Mouse (Mus musculus) embryonic facial prominence, embryonic 12.5 days (tissue): ENCODE measurements around the gene Mrps18a. TPM values are rescaled to one million over a fixed set of nuclear protein-coding genes. Genes with fewer than 3 reads are reported as not detected.

Experiments
- ATAC-seq: fragments of 200-750 bp; cut with Nextera tagmentation; 2 replicates; pipeline ENCODE4 v1.8.0; 2017; ENCODE audit not compliant: insufficient number of reproducible peaks, insufficient read depth, low FRiP score, low TSS enrichment
- H3K27ac ChIP-seq: fragments of 300-500 bp; sonication (generic); 2 replicates; pipeline ENCODE4 v1.5.1; 2016; ENCODE audit warnings: mild to moderate bottlenecking
- H3K27me3 ChIP-seq: fragments of 300-500 bp; sonication (generic); 2 replicates; pipeline ENCODE4 v1.6.1; 2016; ENCODE audit warnings: mild to moderate bottlenecking, moderate library complexity
- H3K36me3 ChIP-seq: fragments of 300-500 bp; sonication (generic); 2 replicates; pipeline ENCODE4 v1.6.1; 2016; ENCODE audit warnings: mild to moderate bottlenecking
- H3K4me1 ChIP-seq: fragments of 300-500 bp; sonication (generic); 2 replicates; pipeline ENCODE4 v1.6.1; 2016
- H3K4me2 ChIP-seq: fragments of 300-500 bp; sonication (generic); replicated peaks from 2 replicates; pipeline ENCODE4 v1.6.1; 2016; ENCODE audit warnings: mild to moderate bottlenecking, moderate library complexity
- H3K4me3 ChIP-seq: fragments of 300-500 bp; sonication (generic); 2 replicates; pipeline ENCODE4 v1.5.1; 2016; ENCODE audit warnings: mild to moderate bottlenecking
- H3K9ac ChIP-seq: fragments of 300-500 bp; sonication (generic); 2 replicates; pipeline ENCODE4 v1.6.1; 2016; ENCODE audit warnings: mild to moderate bottlenecking, moderate library complexity
- H3K9me3 ChIP-seq: fragments of 300-500 bp; sonication (generic); 2 replicates; pipeline ENCODE4 v1.6.1; 2016; ENCODE audit warnings: mild to moderate bottlenecking, moderate library complexity
- WGBS: fragments of 180-500 bp; shearing (Covaris S2); methylation state at CpG from one replicate; pipeline ENCODE4 v1.1.7; 2016; 5-methylcytosine and 5-hydroxymethylcytosine counted together
- polyA plus RNA-seq: library from polyadenylated mRNA; unstranded; fragments of >200 nt; fragmentation: Nextera tagmentation; extraction: Ambion mirVana; gene quantifications from 2 replicates; pipeline ENCODE4 v1.2.1, GENCODE M21; 2016

Gene Mrps18a
- 136 and 138 TPM in 2 replicates for polyA plus RNA-seq

- Histone ChIP-seq H3K4me1 (peaks cover 26% of the 10 kb centered on the region), H3K4me2 (peak within 1 kb of the TSS; percentile 78)
- 6% methylated on average over 38 of the region's 38 CpGs for WGBS
These were observed at the start of gene Mrps18a for GRCm38 (mm10) chr17:46110402-46111289. TSS of gene Mrps18a (plus strand) at chr17:46110986.

GRCm38 (mm10) chr17:46063283-46063973 lies 47.4 kb upstream of the Mrps18a start:
- WGBS, result 23% methylated on average over 10 of the region's 10 CpGs
- H3K36me3 ChIP-seq, result no peaks in the 10 kb centered on the region
- peak; percentile 72; the same call in 1 of the 2 replicates for ATAC-seq
- peak overlapping the region; percentile 64 for H3K27ac ChIP-seq
- no peaks in the 10 kb centered on the region for H3K27me3 ChIP-seq
- H3K4me1 ChIP-seq, result peaks cover 14% of the 10 kb centered on the region
- H3K4me3 ChIP-seq, result no peak overlapping the region
- peak overlapping the region; percentile 27; the same call in 1 of the 2 replicates for H3K9ac ChIP-seq
- 0 out of 2 replicates have a peak overlapping the region, but pooled peaks have one; percentile 19 for H3K4me2 ChIP-seq
- H3K9me3 ChIP-seq, result no peaks in the 10 kb centered on the region

More at GRCm38 (mm10) chr17:46110402-46111289, at the start of gene Mrps18a:
- Histone ChIP-seq H3K36me3 (no peaks in the 10 kb centered on the region), H3K4me3 (peak within 1 kb of the TSS; percentile 86), H3K9ac (peak within 1 kb of the TSS; percentile 82), H3K27ac (peak within 1 kb of the TSS; percentile 73; the same call in 1 of the 2 replicates), H3K9me3 (no peaks in the 10 kb centered on the region), H3K27me3 (no peaks in the 10 kb centered on the region)
- ATAC-seq, result peak; percentile 87

- Histone ChIP-seq H3K27ac (peak overlapping the region; percentile 64), H3K36me3 (no peaks in the 10 kb centered on the region), H3K27me3 (no peaks in the 10 kb centered on the region), H3K9me3 (no peaks in the 10 kb centered on the region), H3K4me3 (no peak overlapping the region), H3K4me2 (no peak overlapping the region), H3K9ac (no peak overlapping the region), H3K4me1 (peaks cover 14% of the 10 kb centered on the region)
- 56% methylated on average over 6 of the region's 6 CpGs for WGBS
- ATAC-seq, result no peak
These were observed 46.8 kb upstream of the Mrps18a start for GRCm38 (mm10) chr17:46063974-46064312.

GRCm38 (mm10) chr17:46070046-46070445 lies 40.7 kb upstream of the Mrps18a start:
- H3K4me2 ChIP-seq, result no peak overlapping the region
- no peaks in the 10 kb centered on the region for H3K27me3 ChIP-seq
- H3K36me3 ChIP-seq, result no peaks in the 10 kb centered on the region
- no peak overlapping the region for H3K4me3 ChIP-seq
- no peak overlapping the region for H3K9ac ChIP-seq
- no peak for ATAC-seq
- no peak overlapping the region for H3K27ac ChIP-seq
- H3K9me3 ChIP-seq, result no peaks in the 10 kb centered on the region
- peaks cover 29% of the 10 kb centered on the region for H3K4me1 ChIP-seq
- 73% methylated on average over 9 of the region's 9 CpGs for WGBS

GRCm38 (mm10) chr17:46071531-46071930 lies 39.3 kb upstream of the Mrps18a start:
- no peaks in the 10 kb centered on the region for H3K36me3 ChIP-seq
- no peak overlapping the region for H3K4me2 ChIP-seq
- 82% methylated on average over 3 of the region's 3 CpGs for WGBS
- H3K9me3 ChIP-seq, result no peaks in the 10 kb centered on the region
- ATAC-seq, result no peak
- peaks cover 30% of the 10 kb centered on the region for H3K4me1 ChIP-seq
- no peak overlapping the region for H3K27ac ChIP-seq
- no peak overlapping the region for H3K4me3 ChIP-seq
- H3K9ac ChIP-seq, result no peak overlapping the region
- H3K27me3 ChIP-seq, result no peaks in the 10 kb centered on the region

GRCm38 (mm10) chr17:46073730-46074301 lies 37.0 kb upstream of the Mrps18a start:
- ATAC-seq, result peak; percentile 88
- Histone ChIP-seq H3K27ac (peak overlapping the region; percentile 73), H3K27me3 (no peaks in the 10 kb centered on the region), H3K4me1 (peaks cover 30% of the 10 kb centered on the region), H3K9ac (no peak overlapping the region), H3K36me3 (no peaks in the 10 kb centered on the region), H3K4me2 (peak overlapping the region; percentile 45), H3K4me3 (peak overlapping the region; percentile 15), H3K9me3 (no peaks in the 10 kb centered on the region)
- WGBS, result 19% methylated on average over 23 of the region's 23 CpGs

GRCm38 (mm10) chr17:46074398-46075115 lies 36.2 kb upstream of the Mrps18a start:
- Histone ChIP-seq H3K27me3 (no peaks in the 10 kb centered on the region), H3K4me3 (peak overlapping the region; percentile 15), H3K36me3 (no peaks in the 10 kb centered on the region), H3K9me3 (no peaks in the 10 kb centered on the region), H3K4me2 (peak overlapping the region; percentile 45), H3K4me1 (peaks cover 29% of the 10 kb centered on the region), H3K9ac (no peak overlapping the region), H3K27ac (peak overlapping the region; percentile 73)
- no peak for ATAC-seq
- WGBS, result 51% methylated on average over 7 of the region's 7 CpGs

- no peaks in the 10 kb centered on the region for H3K9me3 ChIP-seq
- no peak overlapping the region for H3K9ac ChIP-seq
- ATAC-seq, result no peak
- 56% methylated on average over 3 of the region's 3 CpGs for WGBS
- no peak overlapping the region for H3K4me3 ChIP-seq
- H3K27me3 ChIP-seq, result no peaks in the 10 kb centered on the region
- H3K27ac ChIP-seq, result no peak overlapping the region
- H3K4me2 ChIP-seq, result no peak overlapping the region
- no peaks in the 10 kb centered on the region for H3K36me3 ChIP-seq
- H3K4me1 ChIP-seq, result peaks cover 26% of the 10 kb centered on the region
These were observed 35.7 kb upstream of the Mrps18a start for GRCm38 (mm10) chr17:46075116-46075485.

GRCm38 (mm10) chr17:46075551-46076259 lies 35.1 kb upstream of the Mrps18a start:
- Histone ChIP-seq H3K4me2 (no peak overlapping the region), H3K27ac (no peak overlapping the region), H3K9me3 (no peaks in the 10 kb centered on the region), H3K27me3 (no peaks in the 10 kb centered on the region), H3K36me3 (no peaks in the 10 kb centered on the region), H3K4me1 (peaks cover 30% of the 10 kb centered on the region), H3K4me3 (no peak overlapping the region), H3K9ac (no peak overlapping the region)
- ATAC-seq, result no peak
- 70% methylated on average over 5 of the region's 5 CpGs for WGBS

- Histone ChIP-seq H3K4me3 (no peak overlapping the region), H3K27ac (no peak overlapping the region), H3K36me3 (no peaks in the 10 kb centered on the region), H3K9me3 (no peaks in the 10 kb centered on the region), H3K4me1 (peaks cover 34% of the 10 kb centered on the region), H3K27me3 (no peaks in the 10 kb centered on the region), H3K9ac (no peak overlapping the region), H3K4me2 (no peak overlapping the region)
- no CpG with 5 or more reads among the region's 1 CpGs for WGBS
- ATAC-seq, result no peak
These were observed 34.6 kb upstream of the Mrps18a start for GRCm38 (mm10) chr17:46076260-46076551.
